Mouse (Mus musculus): ENCODE data around the gene Amer2. TPM values are rescaled to one million over a fixed set of nuclear protein-coding genes. Genes with fewer than 3 reads are reported as not detected.

Amer2 gene
- polyA plus RNA-seq, 1 experiment from 2014 or later, result 1.1 TPM

- Histone ChIP-seq H3K27me3 (replicated peaks) (no peaks in the 10 kb centered on the region), H3K9ac (no peak overlapping the region), H3K4me1 (replicated peaks) (peaks cover 6% of the 10 kb centered on the region; the same call in 1 of the 2 replicates), H3K9me3 (replicated peaks) (no peaks in the 10 kb centered on the region), H3K36me3 (no peaks in the 10 kb centered on the region), H3K4me2 (no peak overlapping the region), H3K27ac (ENCODE audit: poor library complexity, severe bottlenecking) (no peak overlapping the region), H3K4me3 (no peak overlapping the region)
- no peak for ATAC-seq (ENCODE audit: insufficient number of reproducible peaks, low FRiP score)
- WGBS, result 66% methylated on average over 2 of the region's 2 CpGs
Observed at GRCm38 (mm10) chr14:60388332-60388731, 15.3 kb downstream of the Amer2 start.

GRCm38 (mm10) chr14:60392202-60392601, 19.1 kb downstream of the Amer2 start:
- 55% methylated on average over 2 of the region's 2 CpGs for WGBS
- H3K9ac ChIP-seq, result no peak overlapping the region
- H3K27ac ChIP-seq (ENCODE audit: poor library complexity, severe bottlenecking), result no peak overlapping the region
- no peak overlapping the region for H3K4me3 ChIP-seq
- no peak overlapping the region for H3K4me2 ChIP-seq
- H3K36me3 ChIP-seq, result no peaks in the 10 kb centered on the region
- ATAC-seq (ENCODE audit: insufficient number of reproducible peaks, low FRiP score), result no peak
- H3K4me1 ChIP-seq (replicated peaks), result peaks cover 6% of the 10 kb centered on the region; the same call in 1 of the 2 replicates
- no peaks in the 10 kb centered on the region for H3K27me3 ChIP-seq (replicated peaks)
- no peaks in the 10 kb centered on the region for H3K9me3 ChIP-seq (replicated peaks)

- H3K4me3 ChIP-seq, result no peak overlapping the region
- 81% methylated on average over 4 of the region's 4 CpGs for WGBS
- H3K27me3 ChIP-seq (replicated peaks), result no peaks in the 10 kb centered on the region
- no peak for ATAC-seq (ENCODE audit: insufficient number of reproducible peaks, low FRiP score)
- H3K4me2 ChIP-seq, result no peak overlapping the region
- no peak overlapping the region for H3K9ac ChIP-seq
- H3K4me1 ChIP-seq (replicated peaks), result peaks cover 2% of the 10 kb centered on the region; the same call in 1 of the 2 replicates
- no peaks in the 10 kb centered on the region for H3K36me3 ChIP-seq
- no peak overlapping the region for H3K27ac ChIP-seq (ENCODE audit: poor library complexity, severe bottlenecking)
- H3K9me3 ChIP-seq (replicated peaks), result no peaks in the 10 kb centered on the region
Observed at GRCm38 (mm10) chr14:60397321-60397720, 24.3 kb downstream of the Amer2 start.

- no peak overlapping the region for H3K27ac ChIP-seq (ENCODE audit: poor library complexity, severe bottlenecking)
- no peaks in the 10 kb centered on the region for H3K27me3 ChIP-seq (replicated peaks)
- ATAC-seq (ENCODE audit: insufficient number of reproducible peaks, low FRiP score), result no peak
- H3K4me1 ChIP-seq (replicated peaks), result no peaks in the 10 kb centered on the region
- no peaks in the 10 kb centered on the region for H3K9me3 ChIP-seq (replicated peaks)
- H3K4me3 ChIP-seq, result no peak overlapping the region
- no peak overlapping the region for H3K4me2 ChIP-seq
- H3K9ac ChIP-seq, result no peak overlapping the region
- WGBS, result 57% methylated on average over 7 of the region's 7 CpGs
- H3K36me3 ChIP-seq, result no peaks in the 10 kb centered on the region
Observed at GRCm38 (mm10) chr14:60398861-60399260, 25.8 kb downstream of the Amer2 start.

GRCm38 (mm10) chr14:60403228-60403627, 30.2 kb downstream of the Amer2 start:
- H3K4me3 ChIP-seq, result no peak overlapping the region
- no peak overlapping the region for H3K9ac ChIP-seq
- ATAC-seq (ENCODE audit: insufficient number of reproducible peaks, low FRiP score), result no peak
- H3K4me2 ChIP-seq, result no peak overlapping the region
- H3K36me3 ChIP-seq, result no peaks in the 10 kb centered on the region
- no peaks in the 10 kb centered on the region for H3K27me3 ChIP-seq (replicated peaks)
- no peaks in the 10 kb centered on the region for H3K4me1 ChIP-seq (replicated peaks)
- 72% methylated on average over 2 of the region's 2 CpGs for WGBS
- H3K27ac ChIP-seq (ENCODE audit: poor library complexity, severe bottlenecking), result no peak overlapping the region
- peaks cover 4% of the 10 kb centered on the region; the same call in 1 of the 2 replicates for H3K9me3 ChIP-seq (replicated peaks)

GRCm38 (mm10) chr14:60405829-60406228, 32.8 kb downstream of the Amer2 start:
- Histone ChIP-seq H3K9ac (no peak overlapping the region), H3K4me1 (replicated peaks) (peaks cover 6% of the 10 kb centered on the region), H3K27me3 (replicated peaks) (0 out of 2 replicates have a peak, but pooled peaks cover 3% of the 10 kb centered on the region), H3K4me3 (no peak overlapping the region), H3K4me2 (no peak overlapping the region), H3K27ac (ENCODE audit: poor library complexity, severe bottlenecking) (no peak overlapping the region), H3K36me3 (no peaks in the 10 kb centered on the region), H3K9me3 (replicated peaks) (peaks cover 4% of the 10 kb centered on the region; the same call in 1 of the 2 replicates)
- WGBS, result 81% methylated on average over 2 of the region's 2 CpGs
- no peak for ATAC-seq (ENCODE audit: insufficient number of reproducible peaks, low FRiP score)

- H3K27me3 ChIP-seq (replicated peaks), result 0 out of 2 replicates have a peak, but pooled peaks cover 3% of the 10 kb centered on the region
- H3K4me1 ChIP-seq (replicated peaks), result peaks cover 6% of the 10 kb centered on the region
- no peaks in the 10 kb centered on the region for H3K36me3 ChIP-seq
- no peak overlapping the region for H3K27ac ChIP-seq (ENCODE audit: poor library complexity, severe bottlenecking)
- no peak for ATAC-seq (ENCODE audit: insufficient number of reproducible peaks, low FRiP score)
- WGBS, result 79% methylated on average over 5 of the region's 5 CpGs
- no peak overlapping the region for H3K9ac ChIP-seq
- H3K4me2 ChIP-seq, result no peak overlapping the region
- H3K4me3 ChIP-seq, result no peak overlapping the region
- H3K9me3 ChIP-seq (replicated peaks), result peaks cover 4% of the 10 kb centered on the region; the same call in 1 of the 2 replicates
Observed at GRCm38 (mm10) chr14:60406543-60406942, 33.5 kb downstream of the Amer2 start.

- H3K4me1 ChIP-seq (replicated peaks), result peaks cover 6% of the 10 kb centered on the region
- no peak for ATAC-seq (ENCODE audit: insufficient number of reproducible peaks, low FRiP score)
Observed at GRCm38 (mm10) chr14:60407319-60407718, 34.3 kb downstream of the Amer2 start.

GRCm38 (mm10) chr14:60409702-60410491, 36.8 kb downstream of the Amer2 start:
- Histone ChIP-seq H3K4me3 (no peak overlapping the region), H3K4me1 (replicated peaks) (peaks cover 6% of the 10 kb centered on the region), H3K27ac (ENCODE audit: poor library complexity, severe bottlenecking) (no peak overlapping the region), H3K9ac (no peak overlapping the region), H3K9me3 (replicated peaks) (no peaks in the 10 kb centered on the region), H3K4me2 (peak overlapping the region; percentile 27; the same call in 1 of the 2 replicates), H3K27me3 (replicated peaks) (0 out of 2 replicates have a peak, but pooled peaks cover 3% of the 10 kb centered on the region), H3K36me3 (no peaks in the 10 kb centered on the region)
- ATAC-seq (ENCODE audit: insufficient number of reproducible peaks, low FRiP score), result 0 out of 2 replicates have a peak, but pooled peaks have one; percentile 22
- 31% methylated on average over 12 of the region's 12 CpGs for WGBS

More at GRCm38 (mm10) chr14:60407319-60407718, 34.3 kb downstream of the Amer2 start:
- 0 out of 2 replicates have a peak, but pooled peaks cover 3% of the 10 kb centered on the region for H3K27me3 ChIP-seq (replicated peaks)
- no peak overlapping the region for H3K27ac ChIP-seq (ENCODE audit: poor library complexity, severe bottlenecking)
- WGBS, result 72% methylated on average over 9 of the region's 9 CpGs
- no peak overlapping the region for H3K9ac ChIP-seq
- peaks cover 4% of the 10 kb centered on the region; the same call in 1 of the 2 replicates for H3K9me3 ChIP-seq (replicated peaks)
- no peak overlapping the region for H3K4me2 ChIP-seq
- H3K36me3 ChIP-seq, result no peaks in the 10 kb centered on the region
- no peak overlapping the region for H3K4me3 ChIP-seq

- Histone ChIP-seq H3K36me3 (no peaks in the 10 kb centered on the region), H3K27me3 (replicated peaks) (0 out of 2 replicates have a peak, but pooled peaks cover 3% of the 10 kb centered on the region), H3K9me3 (replicated peaks) (no peaks in the 10 kb centered on the region), H3K4me1 (replicated peaks) (peaks cover 6% of the 10 kb centered on the region), H3K4me2 (no peak overlapping the region), H3K9ac (no peak overlapping the region), H3K27ac (ENCODE audit: poor library complexity, severe bottlenecking) (no peak overlapping the region), H3K4me3 (no peak overlapping the region)
- no peak for ATAC-seq (ENCODE audit: insufficient number of reproducible peaks, low FRiP score)
- WGBS, result 81% methylated on average over 6 of the region's 6 CpGs
Observed at GRCm38 (mm10) chr14:60411229-60411628, 38.2 kb downstream of the Amer2 start.

GRCm38 (mm10) chr14:60414691-60415090, 41.6 kb downstream of the Amer2 start:
- H3K4me3 ChIP-seq, result no peak overlapping the region
- no peaks in the 10 kb centered on the region for H3K36me3 ChIP-seq
- 69% methylated on average over 8 of the region's 8 CpGs for WGBS
- H3K4me1 ChIP-seq (replicated peaks), result peaks cover 3% of the 10 kb centered on the region
- no peak overlapping the region for H3K9ac ChIP-seq
- H3K4me2 ChIP-seq, result no peak overlapping the region
- H3K9me3 ChIP-seq (replicated peaks), result 0 out of 2 replicates have a peak, but pooled peaks cover 4% of the 10 kb centered on the region
- 0 out of 2 replicates have a peak, but pooled peaks cover 3% of the 10 kb centered on the region for H3K27me3 ChIP-seq (replicated peaks)
- H3K27ac ChIP-seq (ENCODE audit: poor library complexity, severe bottlenecking), result no peak overlapping the region
- ATAC-seq (ENCODE audit: insufficient number of reproducible peaks, low FRiP score), result no peak
